Mouse (Mus musculus): ENCODE measurements around the gene Sema4b. TPM values are rescaled to one million over a fixed set of nuclear protein-coding genes. Genes with fewer than 3 reads are reported as not detected.

The Sema4b gene
- total and polyA plus RNA-seq, 2 experiments from 2014 or later: 11.7 to 17.5 TPM

GRCm38 (mm10) chr7:80195146-80195545 is 8.5 kb downstream of the Sema4b start:
- H3K4me3 ChIP-seq (ENCODE audit: low read depth, low read length): no peak overlapping the region
- TF ChIP-seq CTCF (IDR thresholded peaks at IDR 0.05; ENCODE audit: low read depth) (no peak), EP300 (IDR thresholded peaks at IDR 0.05; ENCODE audit: low read depth) (no peak)
- no peak for ATAC-seq (ENCODE audit: insufficient read depth, low read depth)
- H3K27ac ChIP-seq (ENCODE audit: low read depth): no peak overlapping the region
- H3K27me3 ChIP-seq (ENCODE audit: control insufficient read depth, insufficient read depth, low read length): no peaks in the 10 kb centered on the region
- H3K9me3 ChIP-seq (replicated peaks; ENCODE audit: control insufficient read depth, low read length): no peaks in the 10 kb centered on the region
- no peak overlapping the region for H3K4me2 ChIP-seq (ENCODE audit: low read depth, low read length)
- H3K9ac ChIP-seq (replicated peaks; ENCODE audit: low read depth, low read length): no peak overlapping the region
- peaks cover 43% of the 10 kb centered on the region for H3K4me1 ChIP-seq (ENCODE audit: control insufficient read depth, insufficient read depth)
- WGBS: 89% methylated on average over 5 of the region's 5 CpGs
- H3K36me3 ChIP-seq (replicated peaks; ENCODE audit: control insufficient read depth, insufficient read depth, low read length): no peaks in the 10 kb centered on the region
- no peak for DNase-seq (ENCODE audit: low spot score)

GRCm38 (mm10) chr7:80195576-80196263 is 9.1 kb downstream of the Sema4b start:
- TF ChIP-seq CTCF (IDR thresholded peaks at IDR 0.05; ENCODE audit: low read depth) (no peak), EP300 (IDR thresholded peaks at IDR 0.05; ENCODE audit: low read depth) (no peak)
- no peak overlapping the region for H3K4me2 ChIP-seq (ENCODE audit: low read depth, low read length)
- ATAC-seq (ENCODE audit: insufficient read depth, low read depth) (no peak), DNase-seq (ENCODE audit: low spot score) (no peak)
- WGBS: 84% methylated on average over 10 of the region's 11 CpGs
- H3K27me3 ChIP-seq (ENCODE audit: control insufficient read depth, insufficient read depth, low read length): no peaks in the 10 kb centered on the region
- no peaks in the 10 kb centered on the region for H3K9me3 ChIP-seq (replicated peaks; ENCODE audit: control insufficient read depth, low read length)
- no peak overlapping the region for H3K9ac ChIP-seq (replicated peaks; ENCODE audit: low read depth, low read length)
- no peaks in the 10 kb centered on the region for H3K36me3 ChIP-seq (replicated peaks; ENCODE audit: control insufficient read depth, insufficient read depth, low read length)
- peaks cover 43% of the 10 kb centered on the region for H3K4me1 ChIP-seq (ENCODE audit: control insufficient read depth, insufficient read depth)
- no peak overlapping the region for H3K4me3 ChIP-seq (ENCODE audit: low read depth, low read length)
- no peak overlapping the region for H3K27ac ChIP-seq (ENCODE audit: low read depth)

GRCm38 (mm10) chr7:80197371-80197770 is 10.7 kb downstream of the Sema4b start:
- TF ChIP-seq CTCF (IDR thresholded peaks at IDR 0.05; ENCODE audit: low read depth) (no peak), EP300 (IDR thresholded peaks at IDR 0.05; ENCODE audit: low read depth) (no peak)
- H3K4me3 ChIP-seq (ENCODE audit: low read depth, low read length): no peak overlapping the region

GRCm38 (mm10) chr7:80197941-80198778 is 11.5 kb downstream of the Sema4b start:
- Histone ChIP-seq H3K27me3 (ENCODE audit: control insufficient read depth, insufficient read depth, low read length) (no peaks in the 10 kb centered on the region), H3K27ac (ENCODE audit: low read depth) (peak overlapping the region; percentile 82), H3K4me1 (ENCODE audit: control insufficient read depth, insufficient read depth) (peaks cover 19% of the 10 kb centered on the region; the same call in 1 of the 2 replicates), H3K9ac (replicated peaks; ENCODE audit: low read depth, low read length) (peak overlapping the region; percentile 79), H3K9me3 (replicated peaks; ENCODE audit: control insufficient read depth, low read length) (no peaks in the 10 kb centered on the region), H3K36me3 (replicated peaks; ENCODE audit: control insufficient read depth, insufficient read depth, low read length) (no peaks in the 10 kb centered on the region), H3K4me3 (ENCODE audit: low read depth, low read length) (peak overlapping the region; percentile 83), H3K4me2 (ENCODE audit: low read depth, low read length) (peak overlapping the region; percentile 89)
- TF ChIP-seq CTCF (IDR thresholded peaks at IDR 0.05; ENCODE audit: low read depth) (no peak), EP300 (IDR thresholded peaks at IDR 0.05; ENCODE audit: low read depth) (no peak)
- ATAC-seq (ENCODE audit: insufficient read depth, low read depth) (peak; percentile 85), DNase-seq (ENCODE audit: low spot score) (peak; percentile 79)
- WGBS: under 1% methylated on average over 66 of the region's 74 CpGs

More at GRCm38 (mm10) chr7:80197371-80197770, 10.7 kb downstream of the Sema4b start:
- no peak overlapping the region for H3K9ac ChIP-seq (replicated peaks; ENCODE audit: low read depth, low read length)
- H3K4me2 ChIP-seq (ENCODE audit: low read depth, low read length): peak overlapping the region; percentile 89
- no peaks in the 10 kb centered on the region for H3K27me3 ChIP-seq (ENCODE audit: control insufficient read depth, insufficient read depth, low read length)
- DNase-seq (ENCODE audit: low spot score) (peak; percentile 43), ATAC-seq (ENCODE audit: insufficient read depth, low read depth) (no peak)
- H3K4me1 ChIP-seq (ENCODE audit: control insufficient read depth, insufficient read depth): peaks cover 27% of the 10 kb centered on the region; the same call in 1 of the 2 replicates
- H3K9me3 ChIP-seq (replicated peaks; ENCODE audit: control insufficient read depth, low read length): no peaks in the 10 kb centered on the region
- WGBS: 41% methylated on average over 4 of the region's 4 CpGs
- H3K27ac ChIP-seq (ENCODE audit: low read depth): no peak overlapping the region; the same call in 1 of the 2 replicates
- H3K36me3 ChIP-seq (replicated peaks; ENCODE audit: control insufficient read depth, insufficient read depth, low read length): no peaks in the 10 kb centered on the region

GRCm38 (mm10) chr7:80198863-80199262 is 12.2 kb downstream of the Sema4b start:
- Histone ChIP-seq H3K27me3 (ENCODE audit: control insufficient read depth, insufficient read depth, low read length) (no peaks in the 10 kb centered on the region), H3K9ac (replicated peaks; ENCODE audit: low read depth, low read length) (peak overlapping the region; percentile 79), H3K4me3 (ENCODE audit: low read depth, low read length) (peak overlapping the region; percentile 83), H3K9me3 (replicated peaks; ENCODE audit: control insufficient read depth, low read length) (no peaks in the 10 kb centered on the region), H3K4me1 (ENCODE audit: control insufficient read depth, insufficient read depth) (peaks cover 19% of the 10 kb centered on the region; the same call in 1 of the 2 replicates), H3K36me3 (replicated peaks; ENCODE audit: control insufficient read depth, insufficient read depth, low read length) (no peaks in the 10 kb centered on the region), H3K4me2 (ENCODE audit: low read depth, low read length) (peak overlapping the region; percentile 89), H3K27ac (ENCODE audit: low read depth) (peak overlapping the region; percentile 82)
- TF ChIP-seq EP300 (IDR thresholded peaks at IDR 0.05; ENCODE audit: low read depth): no peak
- 0 out of 2 replicates have a peak, but pooled peaks have one; percentile 18 for ATAC-seq (ENCODE audit: insufficient read depth, low read depth)
- WGBS: 6% methylated on average over 10 of the region's 11 CpGs
- DNase-seq (ENCODE audit: low spot score): no peak

All from heart, postnatal 0 days (tissue).